ENCODE assay signal across 13 mouse cellular contexts in genomic region chr2:174748381-174748780, GRCm38 (mm10). TPM values are rescaled to one million over a fixed set of nuclear protein-coding genes. Genes with fewer than 3 reads are reported as not detected.
DNase-seq lines count a peak whose midpoint lies in the region; ATAC-seq lines count a peak whose summit lies in the region.
"Had no signal": no experiment of that assay in that cellular context is flagged by ENCODE, and none has a peak within 500 bp of the region (broad histone marks: within the 10 kb centered on the region; RNA-seq: fewer than 3 reads in every experiment).

No protein-coding gene starts in this region.

- 72% methylated on average over 8 of the region's 8 CpGs for WGBS in kidney, embryonic 16.5 days
- WGBS in large intestine, adult 2 months: 21% methylated on average over 8 of the region's 8 CpGs
- 68% methylated on average over 8 of the region's 8 CpGs for WGBS in stomach, embryonic 14.5 days

- no peak overlapping the region for H3K9ac ChIP-seq in kidney, embryonic 16.5 days (replicated peaks; ENCODE audit: low read length)
- no peak overlapping the region for H3K9ac ChIP-seq in stomach, embryonic 14.5 days (replicated peaks; ENCODE audit: low read depth, low read length)
- H3K9ac ChIP-seq: forebrain, embryonic 15.5 days had no signal

- no peaks in the 10 kb centered on the region for H3K9me3 ChIP-seq in kidney, embryonic 16.5 days (ENCODE audit: low read length)
- no peaks in the 10 kb centered on the region for H3K9me3 ChIP-seq in stomach, embryonic 14.5 days (ENCODE audit: control insufficient read depth, low read depth, low read length)
- H3K9me3 ChIP-seq: forebrain, embryonic 15.5 days had no signal

- H3K4me1 ChIP-seq in kidney, embryonic 16.5 days (ENCODE audit: insufficient read depth, low read length): no peaks in the 10 kb centered on the region
- H3K4me1 ChIP-seq in stomach, embryonic 14.5 days (ENCODE audit: control insufficient read depth, insufficient read depth, low read length): no peaks in the 10 kb centered on the region
- H3K4me1 ChIP-seq: forebrain, embryonic 15.5 days had no signal

- H3K27ac ChIP-seq in kidney, embryonic 16.5 days (ENCODE audit: low read length): no peak overlapping the region
- no peak overlapping the region for H3K27ac ChIP-seq in stomach, embryonic 14.5 days (ENCODE audit: low read length)
- H3K27ac ChIP-seq: forebrain, embryonic 15.5 days; hindbrain, postnatal 0 days had no signal

- no peak overlapping the region for H3K4me3 ChIP-seq in kidney, embryonic 16.5 days (ENCODE audit: low read length)
- H3K4me3 ChIP-seq in stomach, embryonic 14.5 days (ENCODE audit: low read depth, low read length): no peak overlapping the region
- H3K4me3 ChIP-seq: forebrain, embryonic 15.5 days had no signal

- no peaks in the 10 kb centered on the region for H3K36me3 ChIP-seq in kidney, embryonic 16.5 days (ENCODE audit: insufficient read depth, low read length)
- no peaks in the 10 kb centered on the region for H3K36me3 ChIP-seq in stomach, embryonic 14.5 days (ENCODE audit: control insufficient read depth, insufficient read depth, low read length)
- H3K36me3 ChIP-seq: forebrain, embryonic 15.5 days had no signal

- no peak overlapping the region for H3K4me2 ChIP-seq in kidney, embryonic 16.5 days (replicated peaks; ENCODE audit: low read depth, low read length)
- H3K4me2 ChIP-seq in stomach, embryonic 14.5 days (replicated peaks; ENCODE audit: low read depth, low read length): no peak overlapping the region; the same call in 1 of the 2 replicates
- H3K4me2 ChIP-seq: forebrain, embryonic 15.5 days had no signal

- DNase-seq in kidney, postnatal 10 days: no peak
- peak; percentile 69 for DNase-seq in R1 (ENCODE audit: low read depth, low spot score)
- DNase-seq in large intestine, adult 2 months (ENCODE audit: low read depth, low spot score): peak; percentile 88
- DNase-seq in gastrocnemius, postnatal 10 days: no peak
- no peak for DNase-seq in urinary bladder, postnatal 14 days (ENCODE audit: low spot score)
- no peak for DNase-seq in kidney, adult 11 months
- DNase-seq: cerebellum, adult 8-10 months; lung, postnatal 14 days; right cerebral cortex, postnatal 14 days had no signal

- no peaks in the 10 kb centered on the region for H3K27me3 ChIP-seq in kidney, embryonic 16.5 days (ENCODE audit: insufficient read depth, low read length)
- H3K27me3 ChIP-seq in stomach, embryonic 14.5 days (ENCODE audit: control insufficient read depth, insufficient read depth, low read length): no peaks in the 10 kb centered on the region
- H3K27me3 ChIP-seq: forebrain, embryonic 15.5 days had no signal

- peak; percentile 15; the same call in 1 of the 2 replicates for ATAC-seq in kidney, embryonic 16.5 days (ENCODE audit: low FRiP score, low TSS enrichment)
- peak; percentile 25; the same call in 1 of the 2 replicates for ATAC-seq in stomach, embryonic 14.5 days (ENCODE audit: insufficient number of reproducible peaks, insufficient read depth, low FRiP score, low read depth)
- ATAC-seq: forebrain, embryonic 15.5 days; hindbrain, postnatal 0 days had no signal

RNA-seq across cellular contexts. Expression of gene Edn3, which starts 12.0 kb away (rescaled TPM):
- polyA plus RNA-seq in kidney, embryonic 16.5 days (2015; fragmentation: Nextera tagmentation; extraction: Ambion mirVana): 8.5 and 8.6 TPM in 2 replicates
- polyA plus RNA-seq in large intestine, adult 2 months (2012; rRNA removed): 10.9 and 24.5 TPM in 2 replicates
- 21.3 and 21.9 TPM in 2 replicates for polyA plus RNA-seq in stomach, embryonic 14.5 days (2014; fragmentation: Nextera tagmentation; extraction: Ambion mirVana)
- total RNA-seq in gastrocnemius, postnatal 10 days (2021): 1 to 10 TPM; 8.6 to 8.8 TPM

Comparison
In these comparisons a context has a peak if more than half of its experiments do, and no peak if none do; other contexts are left out.
1. DNase-seq: peak in R1 (single experiment) and large intestine, adult 2 months (single experiment); none in kidney, postnatal 10 days (single experiment), gastrocnemius, postnatal 10 days (single experiment), urinary bladder, postnatal 14 days (single experiment) and kidney, adult 11 months (single experiment).